Mouse (Mus musculus): ENCODE data around the gene Antxr1.
A peak's percentile ranks its signal among the peaks of the same experiment; 100 is the strongest.

Gene Antxr1

GRCm38 (mm10) chr6:87273791-87274190 lies 61.8 kb downstream of the Antxr1 start:
- no peak for TF ChIP-seq GATA4 (IDR thresholded peaks at IDR 0.05; ENCODE audit: insufficient replicate concordance, low read length)

- TF ChIP-seq GATA4 (IDR thresholded peaks at IDR 0.05; ENCODE audit: insufficient replicate concordance, low read length), result no peak
Observed at GRCm38 (mm10) chr6:87273141-87273540, 62.5 kb downstream of the Antxr1 start.

GRCm38 (mm10) chr6:87272202-87272601 lies 63.4 kb downstream of the Antxr1 start:
- no peak for TF ChIP-seq GATA4 (IDR thresholded peaks at IDR 0.05; ENCODE audit: insufficient replicate concordance, low read length)

- no peak for TF ChIP-seq GATA4 (IDR thresholded peaks at IDR 0.05; ENCODE audit: insufficient replicate concordance, low read length)
Observed at GRCm38 (mm10) chr6:87270452-87270851, 65.2 kb downstream of the Antxr1 start.

- TF ChIP-seq GATA4 (IDR thresholded peaks at IDR 0.05; ENCODE audit: insufficient replicate concordance, low read length), result no peak
Observed at GRCm38 (mm10) chr6:87269950-87270349, 65.7 kb downstream of the Antxr1 start.

- no peak for TF ChIP-seq GATA4 (IDR thresholded peaks at IDR 0.05; ENCODE audit: insufficient replicate concordance, low read length)
Observed at GRCm38 (mm10) chr6:87262666-87263065, 73.0 kb downstream of the Antxr1 start.

GRCm38 (mm10) chr6:87258976-87259375 lies 76.6 kb downstream of the Antxr1 start:
- TF ChIP-seq GATA4 (IDR thresholded peaks at IDR 0.05; ENCODE audit: insufficient replicate concordance, low read length), result no peak

GRCm38 (mm10) chr6:87257981-87258775 lies 77.4 kb downstream of the Antxr1 start:
- no peak for TF ChIP-seq GATA4 (IDR thresholded peaks at IDR 0.05; ENCODE audit: insufficient replicate concordance, low read length)

- TF ChIP-seq GATA4 (IDR thresholded peaks at IDR 0.05; ENCODE audit: insufficient replicate concordance, low read length), result 0 out of 2 replicates have a peak, but pooled peaks have one; percentile 18
Observed at GRCm38 (mm10) chr6:87257471-87257870, 78.2 kb downstream of the Antxr1 start.

- no peak for TF ChIP-seq GATA4 (IDR thresholded peaks at IDR 0.05; ENCODE audit: insufficient replicate concordance, low read length)
Observed at GRCm38 (mm10) chr6:87255668-87256067, 80.0 kb downstream of the Antxr1 start.

- TF ChIP-seq GATA4 (IDR thresholded peaks at IDR 0.05; ENCODE audit: insufficient replicate concordance, low read length), result no peak
Observed at GRCm38 (mm10) chr6:87254756-87255155, 80.9 kb downstream of the Antxr1 start.

- TF ChIP-seq GATA4 (IDR thresholded peaks at IDR 0.05; ENCODE audit: insufficient replicate concordance, low read length), result no peak
Observed at GRCm38 (mm10) chr6:87251716-87252115, 83.9 kb downstream of the Antxr1 start.

GRCm38 (mm10) chr6:87250701-87251100 lies 84.9 kb downstream of the Antxr1 start:
- no peak for TF ChIP-seq GATA4 (IDR thresholded peaks at IDR 0.05; ENCODE audit: insufficient replicate concordance, low read length)

- TF ChIP-seq GATA4 (IDR thresholded peaks at IDR 0.05; ENCODE audit: insufficient replicate concordance, low read length), result no peak
Observed at GRCm38 (mm10) chr6:87248226-87248834, 87.3 kb downstream of the Antxr1 start.

GRCm38 (mm10) chr6:87244117-87245100 lies 91.2 kb downstream of the Antxr1 start:
- TF ChIP-seq GATA4 (IDR thresholded peaks at IDR 0.05; ENCODE audit: insufficient replicate concordance, low read length), result no peak
